Mouse (Mus musculus): ENCODE results near the gene Myg1. TPM values are rescaled to one million over a fixed set of nuclear protein-coding genes. Genes with fewer than 3 reads are reported as not detected.

The Myg1 gene
- 29.2 and 36.6 TPM in 2 replicates for polyA plus RNA-seq (2012; rRNA removed; ENCODE audit: low replicate concordance)

DNA sequence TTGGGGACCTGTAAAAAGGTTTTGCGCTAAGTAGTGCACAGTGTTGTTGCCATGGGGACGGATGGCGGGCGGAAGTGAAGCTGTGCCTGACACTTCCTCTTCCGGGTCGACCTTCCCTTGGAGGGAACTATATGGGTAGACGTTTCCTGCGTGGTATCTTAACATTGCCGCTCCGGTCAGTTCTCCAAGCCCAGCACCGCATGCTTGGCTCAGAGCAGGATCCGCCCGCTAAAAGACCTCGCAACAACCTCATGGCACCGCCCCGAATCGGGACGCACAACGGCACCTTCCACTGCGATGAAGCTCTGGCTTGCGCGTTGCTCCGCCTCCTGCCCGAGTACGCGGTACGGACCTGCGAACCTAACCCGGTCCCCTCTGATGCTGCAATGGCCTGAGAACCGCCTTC is at the start of gene Myg1:
Gene Myg1, plus strand, starts transcription at position 100 of the 406 bp plus-strand sequence.

GRCm38 (mm10) chr15:102295633-102296367 is 35.7 kb upstream of the Myg1 start, which contains the start of gene Espl1:
TSS of gene Espl1 (plus strand) at chr15:102296266.

DNA sequence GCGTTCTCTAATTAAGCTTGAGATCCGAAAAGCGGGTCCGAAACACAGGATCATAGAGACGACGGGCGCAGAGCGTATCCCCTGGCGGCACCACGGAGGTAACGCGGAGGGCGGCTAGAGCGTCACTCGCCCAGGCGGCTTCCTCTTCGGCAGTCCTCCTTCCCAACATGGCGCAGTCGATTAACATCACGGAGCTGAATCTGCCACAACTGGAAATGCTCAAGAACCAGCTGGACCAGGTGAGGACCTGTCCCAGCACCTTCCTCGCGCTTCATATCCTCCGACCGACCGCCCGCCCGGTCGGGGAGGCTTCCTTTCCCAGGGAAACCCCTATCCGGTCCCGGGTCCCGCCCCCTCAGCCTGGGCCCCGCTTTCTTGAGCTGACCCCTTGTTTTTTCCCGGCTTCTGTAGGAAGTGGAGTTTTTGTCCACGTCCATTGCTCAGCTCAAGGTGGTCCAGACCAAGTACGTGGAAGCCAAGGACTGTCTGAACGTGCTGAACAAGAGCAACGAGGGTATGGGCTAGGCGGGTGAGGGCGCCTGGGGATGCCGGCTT is 5.4 kb upstream of the Myg1 start, which contains the start of gene Pfdn5:
Gene Pfdn5, plus strand, starts transcription at position 95 of the 555 bp plus-strand sequence.

DNA sequence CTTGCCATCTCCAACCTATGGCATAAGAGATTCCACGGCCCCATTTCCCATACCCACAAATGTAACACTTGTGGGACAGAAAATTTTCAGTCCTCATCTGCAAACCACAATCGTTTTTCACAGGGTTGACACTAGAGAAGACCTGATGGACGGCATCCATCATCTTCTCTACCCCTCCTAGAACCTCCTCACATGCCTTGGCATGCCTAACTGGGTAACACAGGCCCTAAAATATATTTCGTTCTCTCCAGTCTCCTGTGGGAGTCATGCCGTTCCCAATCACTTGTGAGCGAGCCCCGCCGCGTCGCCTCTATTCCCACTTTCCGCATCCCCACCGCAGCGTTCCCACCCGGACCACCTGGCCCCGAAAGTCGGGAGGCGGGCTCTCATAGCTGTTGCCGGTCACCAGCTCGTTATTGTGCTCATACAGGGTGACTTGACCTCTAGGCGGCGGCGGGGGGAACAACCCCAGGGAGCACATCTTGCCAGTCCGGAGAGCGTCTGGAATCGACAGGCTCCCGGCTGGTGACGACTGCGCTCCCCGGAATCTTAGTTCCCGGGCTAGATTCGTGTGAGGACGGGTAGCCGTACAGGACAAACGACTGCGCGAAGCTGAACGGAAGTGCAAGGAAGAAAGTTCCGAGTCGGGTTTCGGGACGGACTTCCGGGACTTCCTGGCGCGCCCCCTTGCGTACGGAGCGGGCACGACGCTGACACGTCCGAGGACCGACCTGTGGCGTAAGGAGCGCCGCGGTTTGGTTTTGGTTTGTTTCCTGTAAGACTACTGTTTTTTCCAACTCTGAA is 18.8 kb downstream of the Myg1 start, which contains the start of gene Aaas:
Gene Aaas, minus strand, starts transcription at position 634 of the 804 bp plus-strand sequence.

DNA sequence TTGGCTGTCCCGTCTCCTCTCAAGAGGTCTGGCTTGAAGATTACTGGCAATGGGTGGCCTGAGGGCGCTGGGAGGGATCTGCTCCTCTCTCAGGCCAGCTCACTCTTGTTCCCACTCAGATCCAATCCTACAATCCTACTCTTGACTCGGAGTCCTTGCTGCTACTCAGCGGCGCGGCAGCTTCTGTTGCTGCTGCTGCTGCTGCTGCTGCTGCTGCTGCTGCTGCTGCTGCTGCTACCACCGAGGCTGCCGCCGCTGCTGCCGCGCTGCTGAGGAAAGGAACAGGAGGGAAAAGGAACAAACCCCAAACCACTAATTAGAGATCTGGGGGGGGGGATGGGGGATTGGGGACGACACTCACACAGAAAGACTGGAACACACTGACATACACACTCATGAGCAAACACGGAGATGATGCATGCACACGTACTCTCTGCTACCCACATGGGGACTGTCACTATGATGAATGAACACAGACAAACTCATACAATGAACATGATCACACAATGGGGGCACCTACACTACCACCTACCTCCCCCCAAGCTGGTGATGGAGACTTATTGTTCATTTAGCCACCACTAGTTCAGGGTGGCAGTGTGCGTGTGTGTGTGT is 35.3 kb downstream of the Myg1 start, which contains the start of gene Sp7:
Gene Sp7, minus strand, starts transcription at position 450 of the 612 bp plus-strand sequence.

Other genes with a start within 250 kb of the Myg1 start
- gene Tns2, start 231.3 kb upstream of the Myg1 start, polyA plus RNA-seq (2012; rRNA removed; ENCODE audit: low replicate concordance) = 35.9 and 54.0 TPM in 2 replicates
- gene Spryd3, start 195.5 kb upstream of the Myg1 start, polyA plus RNA-seq (2012; rRNA removed; ENCODE audit: low replicate concordance) = 36.1 and 58.3 TPM in 2 replicates
- 11.4 and 27.2 TPM in 2 replicates for gene Igfbp6, start 187.3 kb upstream of the Myg1 start, polyA plus RNA-seq (2012; rRNA removed; ENCODE audit: low replicate concordance)
- gene Soat2, start 181.2 kb upstream of the Myg1 start, polyA plus RNA-seq (2012; rRNA removed; ENCODE audit: low replicate concordance) = 114 and 404 TPM in 2 replicates
- gene Zfp740, start 128.5 kb upstream of the Myg1 start, polyA plus RNA-seq (2012; rRNA removed; ENCODE audit: low replicate concordance) = 8.6 and 9.6 TPM in 2 replicates
- 19.8 and 23.1 TPM in 2 replicates for gene Csad, start 127.0 kb upstream of the Myg1 start, polyA plus RNA-seq (2012; rRNA removed; ENCODE audit: low replicate concordance)
- 8.1 and 17.3 TPM in 2 replicates for gene Itgb7, start 99.8 kb upstream of the Myg1 start, polyA plus RNA-seq (2012; rRNA removed; ENCODE audit: low replicate concordance)
- 7.6 and 8.4 TPM in 2 replicates for gene Rarg, start 74.2 kb upstream of the Myg1 start, polyA plus RNA-seq (2012; rRNA removed; ENCODE audit: low replicate concordance)
- gene Gm9918, start 61.1 kb upstream of the Myg1 start, polyA plus RNA-seq (2012; rRNA removed; ENCODE audit: low replicate concordance) = not detected in 2 replicates
- 49.0 and 75.9 TPM in 2 replicates for gene Mfsd5, start 52.3 kb upstream of the Myg1 start, polyA plus RNA-seq (2012; rRNA removed; ENCODE audit: low replicate concordance)
- gene Espl1, start 35.4 kb upstream of the Myg1 start, polyA plus RNA-seq (2012; rRNA removed; ENCODE audit: low replicate concordance) = 4.2 and 6.3 TPM in 2 replicates
- 14.1 and 21.6 TPM in 2 replicates for gene Pfdn5, start 5.6 kb upstream of the Myg1 start, polyA plus RNA-seq (2012; rRNA removed; ENCODE audit: low replicate concordance)
- gene Aaas, start 19.1 kb downstream of the Myg1 start, polyA plus RNA-seq (2012; rRNA removed; ENCODE audit: low replicate concordance) = 20.3 and 39.5 TPM in 2 replicates
- 0.07 TPM in 1 of 2 replicates, not detected in the other for gene Sp7, start 35.5 kb downstream of the Myg1 start, polyA plus RNA-seq (2012; rRNA removed; ENCODE audit: low replicate concordance)
- gene Sp1, start 74.4 kb downstream of the Myg1 start, polyA plus RNA-seq (2012; rRNA removed; ENCODE audit: low replicate concordance) = 4.9 and 7.0 TPM in 2 replicates
- 0.90 and 5.0 TPM in 2 replicates for gene Amhr2, start 113.7 kb downstream of the Myg1 start, polyA plus RNA-seq (2012; rRNA removed; ENCODE audit: low replicate concordance)
- gene Prr13, start 127.3 kb downstream of the Myg1 start, polyA plus RNA-seq (2012; rRNA removed; ENCODE audit: low replicate concordance) = 686 and 903 TPM in 2 replicates
- gene Pcbp2, start 138.8 kb downstream of the Myg1 start, polyA plus RNA-seq (2012; rRNA removed; ENCODE audit: low replicate concordance) = 331 and 369 TPM in 2 replicates
- gene Gm10337, start 172.0 kb downstream of the Myg1 start, polyA plus RNA-seq (2012; rRNA removed; ENCODE audit: low replicate concordance) = not detected in 2 replicates
- 0.88 and 2.6 TPM in 2 replicates for gene Map3k12, start 185.4 kb downstream of the Myg1 start, polyA plus RNA-seq (2012; rRNA removed; ENCODE audit: low replicate concordance)
- 91.8 and 94.8 TPM in 2 replicates for gene Tarbp2, start 186.5 kb downstream of the Myg1 start, polyA plus RNA-seq (2012; rRNA removed; ENCODE audit: low replicate concordance)
- 2.9 and 3.2 TPM in 2 replicates for gene Npff, start 193.2 kb downstream of the Myg1 start, polyA plus RNA-seq (2012; rRNA removed; ENCODE audit: low replicate concordance)

Measured in duodenum, adult 2 months (tissue).